Mouse (Mus musculus) kidney, adult 2 months (tissue): Measurements from ENCODE around the gene Arsa. TPM values are rescaled to one million over a fixed set of nuclear protein-coding genes. Genes with fewer than 3 reads are reported as not detected.

Source experiments
- DNase-seq: peaks from one replicate; pipeline ENCODE4 v3.0.0; 2021
- H3K27ac ChIP-seq: fragments of 200-500 bp; 2 replicates; pipeline ENCODE4 v1.5.1; 2012; ENCODE audit warnings: low read depth, low read length, control low read depth, inconsistent platforms; ENCODE audit not compliant: insufficient read depth
- H3K27me3 ChIP-seq: fragments of 200-500 bp; replicated peaks from 2 replicates; pipeline ENCODE4 v1.6.1; 2012; ENCODE audit warnings: mild to moderate bottlenecking, moderate library complexity, low read length, inconsistent platforms; ENCODE audit not compliant: control insufficient read depth, insufficient read depth
- H3K36me3 ChIP-seq: fragments of 200-500 bp; 2 replicates; pipeline ENCODE4 v1.6.1; 2012; ENCODE audit warnings: mild to moderate bottlenecking, moderate library complexity, low read length, inconsistent platforms; ENCODE audit not compliant: control insufficient read depth, insufficient read depth
- H3K4me1 ChIP-seq: fragments of 200-500 bp; 2 replicates; pipeline ENCODE4 v1.6.1; 2011; ENCODE audit warnings: low read length; ENCODE audit not compliant: control insufficient read depth, insufficient read depth
- H3K4me3 ChIP-seq: fragments of 200-500 bp; 2 replicates; pipeline ENCODE4 v1.5.1; 2011; ENCODE audit warnings: mild to moderate bottlenecking, low read depth, low read length, control low read depth; ENCODE audit not compliant: insufficient read depth
- CTCF ChIP-seq: fragments of 200-500 bp; conservative IDR thresholded peaks from 2 replicates; pipeline ENCODE4 v1.5.1; 2011; ENCODE audit warnings: low read depth, mild to moderate bottlenecking, control low read depth, low read length, moderate library complexity, mixed read lengths; ENCODE audit not compliant: insufficient read depth, insufficient read length
- POLR2A ChIP-seq: fragments of 200-500 bp; IDR thresholded peaks from one replicate; pipeline ENCODE4 v1.6.1; 2011; ENCODE audit warnings: low read depth, low read length, control low read depth
- WGBS: fragments of 180-500 bp; shearing (Covaris S2); methylation state at CpG from one replicate; pipeline ENCODE4 v1.1.7; 2018; 5-methylcytosine and 5-hydroxymethylcytosine counted together
- polyA plus RNA-seq: library from polyadenylated mRNA; depleted of rRNA; stranded (reverse); fragments of >200 nt; gene quantifications from 2 replicates; pipeline ENCODE4 v1.2.3, GENCODE M21; 2012; rRNA removed

Gene Arsa
- polyA plus RNA-seq, result 26.0 and 30.0 TPM in 2 replicates

GRCm38 (mm10) chr15:89477091-89477491 lies at the start of gene Arsa:
Gene Arsa (minus strand): TSS chr15:89477425.
- H3K4me1 ChIP-seq, result peaks cover 6% of the 10 kb centered on the region; the same call in 1 of the 2 replicates
- DNase-seq, result peak; percentile 81
- peak within 1 kb of the TSS; percentile 57 for H3K4me3 ChIP-seq
- 42% methylated on average over 9 of the region's 9 CpGs for WGBS
- peak within 1 kb of the TSS; percentile 54 for H3K27ac ChIP-seq
- H3K36me3 ChIP-seq, result no peaks in the 10 kb centered on the region
- H3K27me3 ChIP-seq, result no peaks in the 10 kb centered on the region
- TF ChIP-seq CTCF, result no peak
- TF ChIP-seq POLR2A, result no peak

DNA sequence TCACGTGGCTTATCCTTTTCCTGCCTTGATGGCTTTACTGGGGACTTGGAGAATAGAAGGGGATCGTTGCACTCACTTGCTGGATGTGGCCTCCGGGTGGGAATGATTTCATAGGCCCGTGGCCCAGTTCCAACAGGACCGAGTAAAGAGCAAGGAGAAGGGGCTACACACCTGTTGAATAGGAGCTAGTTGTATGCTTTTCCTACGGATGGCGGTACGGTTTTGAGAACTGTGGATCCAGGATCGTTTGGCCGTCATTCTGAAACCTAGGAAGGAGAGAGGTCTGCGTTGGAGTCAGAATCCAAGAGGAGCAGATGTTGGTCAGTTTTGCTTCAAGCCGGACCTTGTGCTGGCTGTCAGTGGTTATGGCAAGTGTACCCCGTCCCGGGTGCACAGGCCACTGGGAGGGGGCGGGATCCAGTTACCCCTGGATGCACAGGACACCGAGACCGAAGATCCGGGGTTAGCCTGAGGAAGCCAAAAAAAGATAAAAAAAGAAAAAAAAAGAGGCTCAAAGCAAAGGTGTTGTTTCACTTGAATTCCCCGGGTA lies 49.6 kb upstream of the Arsa start:
- 79% methylated on average over 19 of the region's 19 CpGs for WGBS
- H3K27me3 ChIP-seq, result no peaks in the 10 kb centered on the region
- H3K36me3 ChIP-seq, result no peaks in the 10 kb centered on the region
- DNase-seq, result no peak
- H3K4me1 ChIP-seq, result no peaks in the 10 kb centered on the region
- H3K4me3 ChIP-seq, result no peak overlapping the region
- no peak for TF ChIP-seq CTCF
- TF ChIP-seq POLR2A, result no peak
- no peak overlapping the region for H3K27ac ChIP-seq

DNA sequence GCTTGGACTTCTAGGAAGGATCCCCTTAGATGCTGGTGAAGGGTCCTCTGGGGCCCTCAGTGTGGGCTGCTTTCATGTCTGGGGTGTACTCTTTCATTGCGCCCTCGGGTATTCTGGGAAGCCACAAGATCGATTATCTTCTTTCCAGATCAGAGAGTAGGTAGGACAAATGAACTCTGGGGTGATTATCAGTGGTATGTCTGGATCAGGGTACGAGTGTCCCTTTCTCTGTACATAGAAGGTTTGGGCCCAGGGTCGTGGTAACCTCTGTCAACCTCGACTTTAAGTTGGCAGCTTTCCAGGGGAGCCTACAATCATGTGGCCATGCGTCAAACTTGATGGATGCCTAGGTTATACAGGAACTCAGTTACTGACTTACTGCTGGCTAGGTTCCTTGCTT lies 48.7 kb upstream of the Arsa start:
- DNase-seq, result peak; percentile 29
- WGBS, result 60% methylated on average over 7 of the region's 7 CpGs

GRCm38 (mm10) chr15:89525464-89525863 lies 48.2 kb upstream of the Arsa start:
- 81% methylated on average over 8 of the region's 8 CpGs for WGBS
- Histone ChIP-seq H3K36me3 (no peaks in the 10 kb centered on the region), H3K4me1 (no peaks in the 10 kb centered on the region), H3K27ac (no peak overlapping the region), H3K27me3 (no peaks in the 10 kb centered on the region), H3K4me3 (no peak overlapping the region)
- TF ChIP-seq CTCF, result no peak
- TF ChIP-seq POLR2A, result no peak
- no peak for DNase-seq

More for the DNA sequence above, 48.7 kb upstream of the Arsa start:
- no peak overlapping the region for H3K27ac ChIP-seq
- TF ChIP-seq CTCF, result no peak
- TF ChIP-seq POLR2A, result no peak
- no peaks in the 10 kb centered on the region for H3K4me1 ChIP-seq
- no peak overlapping the region for H3K4me3 ChIP-seq
- no peaks in the 10 kb centered on the region for H3K27me3 ChIP-seq
- no peaks in the 10 kb centered on the region for H3K36me3 ChIP-seq

DNA sequence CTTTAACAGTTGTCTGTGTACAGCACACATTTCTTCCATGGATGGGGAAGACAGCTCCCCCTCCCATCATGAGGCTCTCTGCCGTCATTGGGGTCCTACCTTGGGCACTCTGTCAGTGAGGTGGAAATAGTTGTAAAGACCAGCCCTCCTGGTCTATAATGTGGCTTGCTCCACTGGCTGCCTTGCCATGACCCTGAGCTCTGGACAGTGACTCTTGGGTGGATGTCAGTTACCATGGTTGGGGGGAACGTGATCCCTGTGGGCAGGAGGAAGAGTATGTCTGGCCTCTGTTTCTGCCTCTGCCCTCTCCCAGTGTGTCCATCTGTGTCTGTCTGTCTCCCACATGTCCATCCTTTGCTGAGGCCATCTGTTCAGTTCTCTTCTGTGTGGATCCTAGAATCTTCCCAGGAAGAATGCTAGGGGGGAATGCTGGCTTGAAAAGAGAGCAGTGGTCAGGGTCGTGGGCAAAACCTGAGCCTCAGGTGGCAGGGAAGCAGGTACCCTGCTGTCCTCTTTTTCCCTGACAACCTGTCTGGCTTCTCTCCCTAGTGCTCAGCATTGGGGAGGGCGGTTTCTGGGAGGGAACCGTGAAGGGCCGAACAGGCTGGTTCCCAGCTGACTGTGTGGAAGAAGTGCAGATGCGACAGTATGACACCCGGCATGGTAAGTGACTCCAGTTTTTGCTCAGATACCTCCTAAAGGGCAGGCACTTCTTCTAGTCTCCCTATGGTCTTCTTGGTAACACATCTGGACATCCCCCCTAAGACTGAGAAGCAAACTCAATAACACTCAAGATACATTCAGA lies 47.6 kb upstream of the Arsa start:
- no peaks in the 10 kb centered on the region for H3K36me3 ChIP-seq
- H3K4me3 ChIP-seq, result no peak overlapping the region
- no peak for DNase-seq
- H3K4me1 ChIP-seq, result no peaks in the 10 kb centered on the region
- TF ChIP-seq POLR2A, result no peak
- H3K27ac ChIP-seq, result no peak overlapping the region
- 64% methylated on average over 8 of the region's 8 CpGs for WGBS
- H3K27me3 ChIP-seq, result no peaks in the 10 kb centered on the region

DNA sequence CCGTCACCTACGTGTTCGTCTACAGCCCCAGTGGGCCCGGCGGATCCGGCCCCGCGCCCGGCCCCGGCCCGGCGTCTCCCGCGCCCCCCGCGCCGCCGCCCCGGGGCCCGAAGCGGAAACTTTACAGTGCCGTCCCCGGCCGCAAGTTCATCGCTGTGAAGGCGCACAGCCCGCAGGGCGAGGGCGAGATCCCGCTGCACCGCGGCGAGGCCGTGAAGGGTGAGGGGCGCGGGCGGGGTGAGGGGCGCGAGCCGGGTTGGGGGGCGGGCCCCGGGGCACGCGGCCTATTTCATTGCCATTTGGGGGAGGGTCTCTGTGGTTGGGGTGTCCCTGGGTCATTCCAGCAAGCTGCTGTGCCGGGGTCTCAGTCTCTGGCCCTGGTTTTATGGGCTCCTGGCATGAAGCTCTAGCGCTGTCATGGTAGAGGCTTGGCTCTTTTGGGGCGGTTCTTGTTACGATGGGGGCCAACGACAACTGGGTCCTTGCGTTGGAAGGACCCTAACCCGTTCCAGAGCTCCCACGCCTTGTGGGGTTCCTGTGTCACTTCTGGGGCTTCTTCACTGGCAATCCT lies 46.9 kb upstream of the Arsa start:
- DNase-seq, result no peak
- Histone ChIP-seq H3K4me1 (no peaks in the 10 kb centered on the region), H3K36me3 (no peaks in the 10 kb centered on the region), H3K27ac (no peak overlapping the region), H3K4me3 (no peak overlapping the region), H3K27me3 (no peaks in the 10 kb centered on the region)
- no peak for TF ChIP-seq CTCF
- TF ChIP-seq POLR2A, result no peak
- WGBS, result 36% methylated on average over 52 of the region's 52 CpGs

DNA sequence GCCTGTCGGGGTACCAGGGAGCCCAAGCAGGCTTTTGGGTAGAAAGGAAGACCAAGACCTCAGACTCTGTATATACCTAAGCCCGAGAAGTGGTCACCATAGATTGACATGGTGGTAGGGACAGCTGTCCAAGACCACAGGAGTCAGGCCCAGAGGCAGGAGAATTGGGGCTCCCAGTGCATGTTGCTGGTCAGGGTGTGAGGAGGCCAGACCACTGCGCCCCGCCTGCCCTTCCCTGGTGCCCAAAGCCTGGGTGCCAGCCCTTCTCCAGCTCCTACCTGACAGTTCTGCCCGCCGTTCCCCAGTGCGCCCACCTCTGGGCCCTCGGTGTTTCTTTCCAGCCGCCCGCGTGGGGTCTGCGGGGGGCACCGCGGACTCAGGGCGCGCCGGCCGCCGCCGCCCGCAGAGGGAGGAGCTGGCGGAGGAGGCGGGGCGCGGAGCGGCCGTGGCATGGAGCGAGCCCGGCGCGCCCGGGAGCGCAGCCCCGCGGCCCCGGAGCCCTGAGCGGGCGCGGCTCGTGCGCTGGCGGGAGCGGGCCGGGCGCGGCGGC lies 46.1 kb upstream of the Arsa start:
- Histone ChIP-seq H3K27ac (no peak overlapping the region), H3K4me3 (no peak overlapping the region), H3K27me3 (no peaks in the 10 kb centered on the region), H3K36me3 (no peaks in the 10 kb centered on the region), H3K4me1 (no peaks in the 10 kb centered on the region)
- TF ChIP-seq POLR2A, result no peak
- TF ChIP-seq CTCF, result no peak
- 35% methylated on average over 46 of the region's 47 CpGs for WGBS
- no peak for DNase-seq
